Mouse (Mus musculus): ENCODE measurements around the gene Fam92b. TPM values are rescaled to one million over a fixed set of nuclear protein-coding genes. Genes with fewer than 3 reads are reported as not detected.
A peak's percentile ranks its signal among the peaks of the same experiment; 100 is the strongest.

Gene Fam92b
- polyA plus RNA-seq, 1 experiment from 2014 or later: 1.5 TPM

- Histone ChIP-seq H3K27me3 (replicated peaks; ENCODE audit: control insufficient read depth, insufficient read depth, low read length) (no peaks in the 10 kb centered on the region), H3K36me3 (ENCODE audit: control insufficient read depth, insufficient read depth, low read length) (no peaks in the 10 kb centered on the region), H3K9me3 (ENCODE audit: control insufficient read depth, low read length) (no peaks in the 10 kb centered on the region), H3K9ac (ENCODE audit: low read length) (no peak overlapping the region), H3K4me3 (ENCODE audit: low read depth, low read length) (no peak overlapping the region), H3K4me2 (ENCODE audit: low read length) (no peak overlapping the region), H3K27ac (ENCODE audit: low read depth) (no peak overlapping the region), H3K4me1 (replicated peaks; ENCODE audit: control insufficient read depth, insufficient read depth, low read length) (peaks cover 6% of the 10 kb centered on the region; the same call in 1 of the 2 replicates)
- no peak for DNase-seq (ENCODE audit: low spot score)
- 75% methylated on average over 9 of the region's 9 CpGs for WGBS
- ATAC-seq (replicated peaks; ENCODE audit: low FRiP score, low TSS enrichment, low read depth): no peak
These were observed 26.1 kb downstream of the Fam92b start for GRCm38 (mm10) chr8:120151151-120151550.

GRCm38 (mm10) chr8:120150028-120150427 is 27.2 kb downstream of the Fam92b start:
- Histone ChIP-seq H3K27ac (ENCODE audit: low read depth) (no peak overlapping the region), H3K9me3 (ENCODE audit: control insufficient read depth, low read length) (no peaks in the 10 kb centered on the region), H3K36me3 (ENCODE audit: control insufficient read depth, insufficient read depth, low read length) (no peaks in the 10 kb centered on the region), H3K27me3 (replicated peaks; ENCODE audit: control insufficient read depth, insufficient read depth, low read length) (no peaks in the 10 kb centered on the region), H3K4me2 (ENCODE audit: low read length) (no peak overlapping the region), H3K9ac (ENCODE audit: low read length) (no peak overlapping the region), H3K4me1 (replicated peaks; ENCODE audit: control insufficient read depth, insufficient read depth, low read length) (peaks cover 6% of the 10 kb centered on the region; the same call in 1 of the 2 replicates), H3K4me3 (ENCODE audit: low read depth, low read length) (no peak overlapping the region)
- no peak for DNase-seq (ENCODE audit: low spot score)
- no peak for ATAC-seq (replicated peaks; ENCODE audit: low FRiP score, low TSS enrichment, low read depth)
- 58% methylated on average over 12 of the region's 12 CpGs for WGBS

- H3K4me2 ChIP-seq (ENCODE audit: low read length): no peak overlapping the region
- ATAC-seq (replicated peaks; ENCODE audit: low FRiP score, low TSS enrichment, low read depth) (no peak), DNase-seq (ENCODE audit: low spot score) (no peak)
- no peak overlapping the region for H3K4me3 ChIP-seq (ENCODE audit: low read depth, low read length)
- H3K27me3 ChIP-seq (replicated peaks; ENCODE audit: control insufficient read depth, insufficient read depth, low read length): no peaks in the 10 kb centered on the region
- H3K9ac ChIP-seq (ENCODE audit: low read length): no peak overlapping the region
- H3K27ac ChIP-seq (ENCODE audit: low read depth): no peak overlapping the region
- no peaks in the 10 kb centered on the region for H3K9me3 ChIP-seq (ENCODE audit: control insufficient read depth, low read length)
- WGBS: 97% methylated on average over 1 of the region's 1 CpGs
- H3K4me1 ChIP-seq (replicated peaks; ENCODE audit: control insufficient read depth, insufficient read depth, low read length): peaks cover 6% of the 10 kb centered on the region; the same call in 1 of the 2 replicates
- H3K36me3 ChIP-seq (ENCODE audit: control insufficient read depth, insufficient read depth, low read length): no peaks in the 10 kb centered on the region
These were observed 31.2 kb downstream of the Fam92b start for GRCm38 (mm10) chr8:120146051-120146450.

GRCm38 (mm10) chr8:120144652-120145301 is 32.5 kb downstream of the Fam92b start:
- 37% methylated on average over 12 of the region's 12 CpGs for WGBS
- Histone ChIP-seq H3K9ac (ENCODE audit: low read length) (no peak overlapping the region), H3K27ac (ENCODE audit: low read depth) (no peak overlapping the region), H3K4me2 (ENCODE audit: low read length) (no peak overlapping the region), H3K9me3 (ENCODE audit: control insufficient read depth, low read length) (no peaks in the 10 kb centered on the region), H3K4me1 (replicated peaks; ENCODE audit: control insufficient read depth, insufficient read depth, low read length) (peaks cover 6% of the 10 kb centered on the region), H3K4me3 (ENCODE audit: low read depth, low read length) (no peak overlapping the region), H3K36me3 (ENCODE audit: control insufficient read depth, insufficient read depth, low read length) (no peaks in the 10 kb centered on the region), H3K27me3 (replicated peaks; ENCODE audit: control insufficient read depth, insufficient read depth, low read length) (no peaks in the 10 kb centered on the region)
- ATAC-seq (replicated peaks; ENCODE audit: low FRiP score, low TSS enrichment, low read depth) (no peak), DNase-seq (ENCODE audit: low spot score) (no peak)

GRCm38 (mm10) chr8:120143911-120144651 is 33.2 kb downstream of the Fam92b start:
- DNase-seq (ENCODE audit: low spot score): no peak
- H3K4me3 ChIP-seq (ENCODE audit: low read depth, low read length): no peak overlapping the region
- ATAC-seq (replicated peaks; ENCODE audit: low FRiP score, low TSS enrichment, low read depth): no peak
- no peak overlapping the region for H3K9ac ChIP-seq (ENCODE audit: low read length)
- H3K9me3 ChIP-seq (ENCODE audit: control insufficient read depth, low read length): no peaks in the 10 kb centered on the region
- 66% methylated on average over 15 of the region's 15 CpGs for WGBS
- H3K4me2 ChIP-seq (ENCODE audit: low read length): no peak overlapping the region
- H3K4me1 ChIP-seq (replicated peaks; ENCODE audit: control insufficient read depth, insufficient read depth, low read length): peaks cover 6% of the 10 kb centered on the region
- H3K27me3 ChIP-seq (replicated peaks; ENCODE audit: control insufficient read depth, insufficient read depth, low read length): no peaks in the 10 kb centered on the region
- no peak overlapping the region for H3K27ac ChIP-seq (ENCODE audit: low read depth)
- H3K36me3 ChIP-seq (ENCODE audit: control insufficient read depth, insufficient read depth, low read length): no peaks in the 10 kb centered on the region

- Histone ChIP-seq H3K9ac (ENCODE audit: low read length) (no peak overlapping the region), H3K27ac (ENCODE audit: low read depth) (no peak overlapping the region), H3K27me3 (replicated peaks; ENCODE audit: control insufficient read depth, insufficient read depth, low read length) (no peaks in the 10 kb centered on the region), H3K9me3 (ENCODE audit: control insufficient read depth, low read length) (no peaks in the 10 kb centered on the region), H3K4me2 (ENCODE audit: low read length) (no peak overlapping the region), H3K36me3 (ENCODE audit: control insufficient read depth, insufficient read depth, low read length) (no peaks in the 10 kb centered on the region), H3K4me1 (replicated peaks; ENCODE audit: control insufficient read depth, insufficient read depth, low read length) (peaks cover 6% of the 10 kb centered on the region), H3K4me3 (ENCODE audit: low read depth, low read length) (no peak overlapping the region)
- 62% methylated on average over 3 of the region's 3 CpGs for WGBS
- DNase-seq (ENCODE audit: low spot score) (no peak), ATAC-seq (replicated peaks; ENCODE audit: low FRiP score, low TSS enrichment, low read depth) (no peak)
These were observed 36.5 kb downstream of the Fam92b start for GRCm38 (mm10) chr8:120140769-120141168.

GRCm38 (mm10) chr8:120138958-120139357 is 38.3 kb downstream of the Fam92b start:
- peak overlapping the region; percentile 5; the same call in 1 of the 2 replicates for H3K27ac ChIP-seq (ENCODE audit: low read depth)
- no peaks in the 10 kb centered on the region for H3K27me3 ChIP-seq (replicated peaks; ENCODE audit: control insufficient read depth, insufficient read depth, low read length)
- 49% methylated on average over 2 of the region's 2 CpGs for WGBS
- no peak overlapping the region for H3K4me3 ChIP-seq (ENCODE audit: low read depth, low read length)
- no peaks in the 10 kb centered on the region for H3K36me3 ChIP-seq (ENCODE audit: control insufficient read depth, insufficient read depth, low read length)
- ATAC-seq (replicated peaks; ENCODE audit: low FRiP score, low TSS enrichment, low read depth) (0 out of 2 replicates have a peak, but pooled peaks have one; percentile 53), DNase-seq (ENCODE audit: low spot score) (no peak)
- no peaks in the 10 kb centered on the region; the same call in 1 of the 2 replicates for H3K4me1 ChIP-seq (replicated peaks; ENCODE audit: control insufficient read depth, insufficient read depth, low read length)
- H3K9me3 ChIP-seq (ENCODE audit: control insufficient read depth, low read length): no peaks in the 10 kb centered on the region
- H3K4me2 ChIP-seq (ENCODE audit: low read length): no peak overlapping the region
- H3K9ac ChIP-seq (ENCODE audit: low read length): no peak overlapping the region

- ATAC-seq (replicated peaks; ENCODE audit: low FRiP score, low TSS enrichment, low read depth): no peak
- no peaks in the 10 kb centered on the region for H3K36me3 ChIP-seq (ENCODE audit: control insufficient read depth, insufficient read depth, low read length)
- no peaks in the 10 kb centered on the region for H3K27me3 ChIP-seq (replicated peaks; ENCODE audit: control insufficient read depth, insufficient read depth, low read length)
- H3K4me2 ChIP-seq (ENCODE audit: low read length): no peak overlapping the region
- no peaks in the 10 kb centered on the region; the same call in 1 of the 2 replicates for H3K4me1 ChIP-seq (replicated peaks; ENCODE audit: control insufficient read depth, insufficient read depth, low read length)
- no peak overlapping the region for H3K4me3 ChIP-seq (ENCODE audit: low read depth, low read length)
- H3K9me3 ChIP-seq (ENCODE audit: control insufficient read depth, low read length): no peaks in the 10 kb centered on the region
- no peak overlapping the region for H3K9ac ChIP-seq (ENCODE audit: low read length)
- 65% methylated on average over 7 of the region's 7 CpGs for WGBS
- no peak for DNase-seq (ENCODE audit: low spot score)
- no peak overlapping the region for H3K27ac ChIP-seq (ENCODE audit: low read depth)
These were observed 40.6 kb downstream of the Fam92b start for GRCm38 (mm10) chr8:120136618-120137017.
